Mouse (Mus musculus) cerebellum, adult 18-20 months (tissue): ENCODE measurements around the gene Gm37419.

Experiments used
- DNase-seq, 2 experiments: peaks; one replicate each; pipeline ENCODE4 v3.0.0; 2021

Gm37419 gene

DNA sequence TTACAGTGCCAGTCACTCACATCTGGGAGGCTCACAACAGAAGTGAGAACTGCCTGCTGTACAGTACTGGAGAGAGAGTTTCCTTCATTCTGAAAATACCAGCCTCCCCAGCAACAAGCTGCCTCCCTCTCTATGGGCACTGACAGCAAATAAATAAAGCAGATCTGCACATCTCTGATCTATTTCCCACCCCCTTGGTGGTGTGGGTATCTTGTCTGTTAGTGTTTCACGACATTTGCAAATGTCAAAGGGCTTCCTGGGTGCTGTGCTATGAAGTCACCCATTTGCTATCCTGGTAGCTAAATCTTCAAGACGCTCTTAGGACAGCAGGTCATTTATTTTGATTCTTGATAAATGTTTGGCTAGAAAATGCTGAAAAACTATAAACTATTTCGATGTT, 8.9 kb downstream of the Gm37419 start:
- no peak for DNase-seq

GRCm38 (mm10) chr16:23997912-23998311, 9.6 kb downstream of the Gm37419 start:
- DNase-seq, result no peak

- DNase-seq, result no peak
These were observed 17.6 kb downstream of the Gm37419 start for GRCm38 (mm10) chr16:24005928-24006327.

GRCm38 (mm10) chr16:24009891-24010290, 21.6 kb downstream of the Gm37419 start:
- no peak for DNase-seq

DNA sequence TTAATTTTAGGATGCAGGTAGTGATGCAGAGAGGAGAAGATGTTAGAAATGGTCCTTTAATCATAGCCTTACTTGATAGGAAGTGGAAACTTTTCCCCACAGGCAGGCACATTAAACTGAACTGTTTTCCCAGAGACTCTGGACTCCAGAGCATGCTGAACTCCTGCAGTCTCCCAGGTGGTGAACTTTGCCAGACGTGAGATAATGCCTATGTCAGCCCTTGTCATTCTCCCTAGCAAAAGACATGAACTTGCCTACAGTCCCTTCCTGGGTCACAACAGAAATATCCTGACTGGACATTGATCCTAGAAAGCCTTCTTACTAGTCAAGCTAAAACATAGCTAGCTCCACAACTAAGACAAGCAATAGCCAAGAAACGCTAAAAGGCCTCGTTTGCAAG, 23.0 kb downstream of the Gm37419 start:
- DNase-seq, result no peak

- no peak for DNase-seq
These were observed 23.8 kb downstream of the Gm37419 start for GRCm38 (mm10) chr16:24012066-24012465.

DNA sequence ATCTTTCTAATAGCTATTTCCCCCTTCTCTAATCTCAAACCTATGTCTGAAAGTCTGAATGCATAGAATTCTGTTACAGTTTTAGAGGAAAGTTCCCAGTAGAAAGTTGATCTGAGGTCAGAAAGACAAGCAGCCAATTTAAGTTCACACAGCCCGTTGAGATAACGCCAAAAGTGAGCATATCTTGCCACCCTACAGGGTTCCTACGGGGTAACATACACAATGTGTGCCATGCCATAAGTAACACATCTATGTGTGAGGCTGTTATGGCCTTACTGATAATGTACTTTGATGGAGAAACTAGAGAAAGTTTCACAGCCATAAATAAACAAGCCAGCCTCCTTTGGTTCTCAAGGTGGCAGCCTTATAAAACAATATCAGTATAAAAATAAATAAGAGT, 26.1 kb downstream of the Gm37419 start:
- DNase-seq, result no peak

DNA sequence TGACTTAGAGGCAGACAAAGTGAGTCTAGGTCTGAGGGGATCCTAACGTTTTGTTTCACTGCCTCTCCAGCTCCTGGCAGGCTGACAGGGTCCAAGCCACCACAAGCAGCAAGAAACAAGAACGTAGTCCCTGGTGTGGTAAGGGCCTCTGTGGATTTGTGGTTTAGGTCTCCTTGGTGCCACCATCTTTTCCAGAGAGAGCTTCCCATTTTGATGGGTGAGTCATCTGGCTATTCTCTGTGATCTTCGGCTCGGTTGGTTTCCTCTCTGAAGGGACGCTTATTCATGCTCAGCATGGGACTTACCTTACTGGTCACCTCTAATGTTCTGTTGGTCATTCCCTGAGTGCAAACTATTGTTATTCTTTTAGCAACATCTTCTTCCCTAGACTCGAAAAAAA, 28.0 kb downstream of the Gm37419 start:
- DNase-seq, result no peak

DNA sequence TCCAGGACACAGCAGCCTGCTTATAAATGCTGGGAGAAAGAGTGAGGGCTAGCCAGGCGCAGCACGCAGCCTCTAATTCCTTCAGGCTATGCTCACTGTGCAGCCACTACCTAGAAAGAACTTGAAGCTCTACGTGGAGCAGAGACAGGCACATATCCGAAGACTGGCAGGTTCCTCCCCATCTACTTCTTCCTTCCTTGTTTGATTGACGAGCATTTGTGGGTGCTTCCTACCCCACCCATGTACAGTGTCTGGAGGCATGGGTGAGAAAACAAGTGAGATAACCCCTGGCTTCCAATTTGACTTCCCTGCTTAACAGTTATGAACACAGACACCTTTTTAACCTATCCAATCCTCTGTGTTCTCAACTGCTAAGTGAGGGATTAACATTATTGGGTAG, 28.5 kb downstream of the Gm37419 start:
- DNase-seq, result no peak

- DNase-seq, result no peak
These were observed 33.4 kb downstream of the Gm37419 start for GRCm38 (mm10) chr16:24021722-24022121.

GRCm38 (mm10) chr16:24022605-24023004, 34.3 kb downstream of the Gm37419 start:
- no peak for DNase-seq

DNA sequence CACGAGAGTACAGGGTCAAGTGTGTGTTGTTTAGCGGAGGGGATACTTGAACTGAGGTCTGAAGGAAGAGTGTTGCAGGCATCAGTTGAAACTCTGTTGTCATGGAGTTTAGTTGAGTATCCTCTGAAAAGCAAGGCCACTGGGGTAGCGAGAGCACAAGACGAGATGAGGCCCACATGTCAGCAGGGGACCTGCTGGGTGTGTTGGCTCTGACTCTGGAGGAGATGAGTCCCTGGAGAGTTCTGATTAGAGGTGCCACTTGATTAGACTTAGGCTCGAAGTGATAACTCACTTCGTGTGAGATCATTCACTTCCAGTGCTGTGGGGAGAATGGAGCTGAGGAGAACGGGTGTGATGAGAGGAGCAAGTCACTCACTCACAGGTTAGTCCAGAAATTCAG, 37.2 kb downstream of the Gm37419 start:
- no peak for DNase-seq

DNA sequence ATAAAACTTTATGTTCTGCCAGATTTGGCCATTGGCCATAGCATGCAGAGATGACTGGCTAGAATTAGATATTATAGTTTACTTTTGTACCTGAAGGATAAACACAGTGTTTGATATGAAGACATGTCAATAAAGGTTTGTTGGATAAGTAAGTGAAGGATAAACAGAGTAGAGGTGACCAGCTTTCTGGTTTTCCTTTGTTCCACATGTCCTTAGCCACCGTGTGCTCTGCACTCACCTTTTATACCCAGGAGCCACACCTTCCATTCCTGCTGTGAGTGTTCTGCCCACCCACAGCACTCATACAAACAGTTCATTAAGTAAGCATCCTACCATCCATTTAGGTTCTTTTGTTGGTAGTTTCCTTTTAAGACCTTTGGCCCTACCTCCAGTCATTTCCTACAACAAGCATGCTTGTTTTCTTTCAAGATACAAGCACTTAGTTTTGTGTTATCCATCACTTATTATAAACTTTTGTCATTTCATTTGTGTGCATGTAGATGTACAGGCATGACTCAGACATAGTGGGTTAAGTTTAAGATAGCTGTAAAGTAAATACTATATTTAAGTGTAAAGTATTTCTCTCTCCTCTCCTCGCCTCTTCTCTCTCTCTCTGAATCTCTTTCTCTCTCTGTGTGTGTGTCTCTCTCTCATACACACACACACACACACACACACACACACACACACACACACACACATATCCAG, 41.8 kb downstream of the Gm37419 start:
- DNase-seq, result no peak

DNA sequence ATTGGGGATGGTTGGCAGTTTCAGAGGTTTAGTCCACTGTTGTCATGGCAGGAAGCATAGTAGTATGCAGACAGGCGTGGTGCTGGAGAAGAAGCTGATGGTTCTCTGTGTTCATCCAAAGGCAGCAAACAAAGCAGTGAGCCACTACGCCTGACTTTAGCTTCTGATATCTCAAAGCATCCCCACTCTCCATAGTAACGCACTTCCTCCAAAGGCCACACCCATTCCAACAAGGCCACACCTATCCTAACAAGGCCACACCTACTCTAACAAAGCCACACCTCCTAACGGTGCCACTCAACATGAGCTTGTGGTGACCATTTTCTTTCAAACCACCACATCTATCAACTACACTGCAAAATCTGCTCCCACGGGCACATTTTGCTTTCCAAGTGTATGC, 45.0 kb downstream of the Gm37419 start:
- DNase-seq, result no peak

- no peak for DNase-seq
These were observed 46.2 kb downstream of the Gm37419 start for GRCm38 (mm10) chr16:24034450-24034849.

- no peak for DNase-seq
These were observed 47.5 kb downstream of the Gm37419 start for GRCm38 (mm10) chr16:24035767-24036166.

GRCm38 (mm10) chr16:24036398-24036797, 48.1 kb downstream of the Gm37419 start:
- no peak for DNase-seq
